Mouse (Mus musculus): ENCODE measurements around the gene Dscaml1. TPM values are rescaled to one million over a fixed set of nuclear protein-coding genes. Genes with fewer than 3 reads are reported as not detected.
A peak's percentile ranks its signal among the peaks of the same experiment; 100 is the strongest.

The Dscaml1 gene
- polyA plus RNA-seq, 2 experiments: not detected

DNA sequence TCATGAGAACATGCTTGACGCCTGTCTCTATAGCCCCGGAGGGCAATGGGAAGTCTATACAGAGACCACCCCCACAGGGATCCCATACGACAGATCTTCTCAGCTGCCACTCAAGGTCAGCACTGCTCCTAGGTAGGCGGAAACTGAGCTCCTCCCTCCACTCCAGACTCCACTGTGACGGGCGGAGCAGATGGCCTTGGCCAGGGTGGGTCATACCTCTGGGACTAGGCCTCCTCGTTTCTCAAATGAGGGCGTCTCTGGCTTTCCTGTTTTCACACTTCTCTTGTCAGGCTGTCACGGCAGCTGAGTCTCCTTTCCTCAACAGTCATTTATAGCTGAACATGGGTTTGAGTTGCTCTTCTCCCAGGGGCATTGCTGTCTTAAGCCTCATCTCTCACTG lies 160.0 kb downstream of the Dscaml1 start:
- H3K9me3 ChIP-seq (ENCODE audit: control insufficient read depth, low read length): no peaks in the 10 kb centered on the region
- 43% methylated on average over 9 of the region's 9 CpGs for WGBS (ENCODE audit: insufficient replicate concordance)
- H3K27ac ChIP-seq: no peak overlapping the region
- H3K9ac ChIP-seq (replicated peaks): no peak overlapping the region
- H3K36me3 ChIP-seq (replicated peaks; ENCODE audit: control insufficient read depth, insufficient read depth, low read depth): no peaks in the 10 kb centered on the region
- no peak for ATAC-seq (ENCODE audit: insufficient read depth)
- DNase-seq (ENCODE audit: low read depth in 3 of 3, low spot score in 3 of 3): no peak
- H3K4me1 ChIP-seq (replicated peaks; ENCODE audit: control insufficient read depth in 2 of 2, insufficient read depth in 2 of 2, low read length in 1 of 2): no peaks in the 10 kb centered on the region
- H3K4me3 ChIP-seq (ENCODE audit: insufficient read depth in 1 of 2, low read depth in 2 of 2, low read length in 2 of 2): no peak overlapping the region
- TF ChIP-seq CTCF (IDR thresholded peaks at IDR 0.05; ENCODE audit: low read depth) (no peak), EP300 (IDR thresholded peaks at IDR 0.05; ENCODE audit: low read depth) (no peak)
- no peaks in the 10 kb centered on the region for H3K27me3 ChIP-seq (ENCODE audit: control insufficient read depth, insufficient read depth, low read length)
- H3K4me2 ChIP-seq (ENCODE audit: low read depth): no peak overlapping the region

DNA sequence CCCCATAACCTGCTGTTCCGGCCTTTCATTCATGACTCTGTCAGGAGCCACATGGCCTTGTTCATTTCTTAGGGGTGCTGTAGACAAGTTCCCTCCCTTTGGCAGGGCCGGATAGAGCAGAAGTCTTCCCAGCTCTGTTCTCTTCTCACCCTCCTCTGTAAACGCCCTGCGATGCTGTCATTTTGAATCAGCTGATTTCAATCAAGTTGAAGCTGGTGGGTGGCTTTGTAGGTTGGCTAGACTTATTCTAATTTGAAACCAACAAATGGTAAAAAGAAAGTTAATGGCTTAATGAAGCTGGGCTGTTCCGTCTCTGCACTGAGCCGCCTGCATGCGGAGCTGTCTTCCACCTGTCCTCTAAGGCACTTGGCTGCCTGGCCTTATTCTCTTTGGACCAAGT lies 161.3 kb downstream of the Dscaml1 start:
- no peaks in the 10 kb centered on the region for H3K4me1 ChIP-seq (replicated peaks; ENCODE audit: control insufficient read depth in 2 of 2, insufficient read depth in 2 of 2, low read length in 1 of 2)

DNA sequence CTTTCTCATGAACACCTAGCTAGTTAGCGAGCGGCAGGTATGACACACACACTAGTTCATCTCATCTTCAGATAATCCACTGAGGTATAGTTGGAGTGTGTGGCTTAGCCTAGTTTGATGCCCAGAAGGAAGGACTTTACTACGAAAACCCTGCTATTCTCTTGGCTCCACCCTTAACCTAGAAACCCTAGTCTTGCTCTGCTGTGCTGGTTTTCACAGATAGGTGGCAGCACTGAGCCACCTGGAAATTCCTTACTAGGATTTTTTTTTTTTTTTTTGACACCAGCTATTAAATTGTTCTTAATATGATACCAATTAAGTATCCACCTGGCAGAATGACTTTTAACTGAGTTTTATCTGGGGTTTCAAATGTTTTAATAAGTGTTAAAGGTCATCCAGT lies 163.4 kb downstream of the Dscaml1 start:
- Histone ChIP-seq H3K9me3 (ENCODE audit: control insufficient read depth, low read length) (no peaks in the 10 kb centered on the region), H3K27me3 (ENCODE audit: control insufficient read depth, insufficient read depth, low read length) (no peaks in the 10 kb centered on the region), H3K4me2 (ENCODE audit: low read depth) (no peak overlapping the region), H3K36me3 (replicated peaks; ENCODE audit: control insufficient read depth, insufficient read depth, low read depth) (no peaks in the 10 kb centered on the region), H3K9ac (replicated peaks) (no peak overlapping the region), H3K4me3 (ENCODE audit: insufficient read depth in 1 of 2, low read depth in 2 of 2, low read length in 2 of 2) (no peak overlapping the region), H3K27ac (no peak overlapping the region), H3K4me1 (replicated peaks; ENCODE audit: control insufficient read depth in 2 of 2, insufficient read depth in 2 of 2, low read length in 1 of 2) (no peaks in the 10 kb centered on the region)
- 58% methylated on average over 3 of the region's 3 CpGs for WGBS (ENCODE audit: insufficient replicate concordance)
- DNase-seq (ENCODE audit: low read depth in 3 of 3, low spot score in 3 of 3): peak in 1 of 3 experiments; percentile 10
- peak; percentile 77 for TF ChIP-seq CTCF (IDR thresholded peaks at IDR 0.05; ENCODE audit: low read depth)
- no peak for TF ChIP-seq EP300 (IDR thresholded peaks at IDR 0.05; ENCODE audit: low read depth)
- no peak for ATAC-seq (ENCODE audit: insufficient read depth)

More for the DNA sequence above, 161.3 kb downstream of the Dscaml1 start:
- no peak for DNase-seq (ENCODE audit: low read depth in 3 of 3, low spot score in 3 of 3)
- H3K36me3 ChIP-seq (replicated peaks; ENCODE audit: control insufficient read depth, insufficient read depth, low read depth): no peaks in the 10 kb centered on the region
- TF ChIP-seq CTCF (IDR thresholded peaks at IDR 0.05; ENCODE audit: low read depth) (no peak), EP300 (IDR thresholded peaks at IDR 0.05; ENCODE audit: low read depth) (no peak)
- H3K9ac ChIP-seq (replicated peaks): no peak overlapping the region
- H3K27ac ChIP-seq: no peak overlapping the region
- no peak overlapping the region for H3K4me2 ChIP-seq (ENCODE audit: low read depth)
- no peak for ATAC-seq (ENCODE audit: insufficient read depth)
- H3K4me3 ChIP-seq (ENCODE audit: insufficient read depth in 1 of 2, low read depth in 2 of 2, low read length in 2 of 2): no peak overlapping the region
- WGBS (ENCODE audit: insufficient replicate concordance): 76% methylated on average over 7 of the region's 7 CpGs
- H3K27me3 ChIP-seq (ENCODE audit: control insufficient read depth, insufficient read depth, low read length): no peaks in the 10 kb centered on the region
- H3K9me3 ChIP-seq (ENCODE audit: control insufficient read depth, low read length): no peaks in the 10 kb centered on the region

GRCm38 (mm10) chr9:45591061-45591460 lies 164.6 kb downstream of the Dscaml1 start:
- H3K4me3 ChIP-seq (ENCODE audit: insufficient read depth in 1 of 2, low read depth in 2 of 2, low read length in 2 of 2): no peak overlapping the region
- WGBS (ENCODE audit: insufficient replicate concordance): 73% methylated on average over 2 of the region's 2 CpGs
- no peaks in the 10 kb centered on the region for H3K4me1 ChIP-seq (replicated peaks; ENCODE audit: control insufficient read depth in 2 of 2, insufficient read depth in 2 of 2, low read length in 1 of 2)
- no peak overlapping the region for H3K4me2 ChIP-seq (ENCODE audit: low read depth)
- no peak for TF ChIP-seq CTCF (IDR thresholded peaks at IDR 0.05; ENCODE audit: low read depth)
- no peak for TF ChIP-seq EP300 (IDR thresholded peaks at IDR 0.05; ENCODE audit: low read depth)
- ATAC-seq (ENCODE audit: insufficient read depth): no peak
- no peaks in the 10 kb centered on the region for H3K36me3 ChIP-seq (replicated peaks; ENCODE audit: control insufficient read depth, insufficient read depth, low read depth)
- no peak for DNase-seq (ENCODE audit: low read depth in 3 of 3, low spot score in 3 of 3)
- H3K27me3 ChIP-seq (ENCODE audit: control insufficient read depth, insufficient read depth, low read length): no peaks in the 10 kb centered on the region
- H3K9ac ChIP-seq (replicated peaks): no peak overlapping the region
- H3K9me3 ChIP-seq (ENCODE audit: control insufficient read depth, low read length): no peaks in the 10 kb centered on the region
- H3K27ac ChIP-seq: no peak overlapping the region

GRCm38 (mm10) chr9:45592374-45592773 lies 165.9 kb downstream of the Dscaml1 start:
- no peaks in the 10 kb centered on the region for H3K9me3 ChIP-seq (ENCODE audit: control insufficient read depth, low read length)
- TF ChIP-seq EP300 (IDR thresholded peaks at IDR 0.05; ENCODE audit: low read depth): no peak
- no peak for TF ChIP-seq CTCF (IDR thresholded peaks at IDR 0.05; ENCODE audit: low read depth)
- no peak for ATAC-seq (ENCODE audit: insufficient read depth)
- H3K4me1 ChIP-seq (replicated peaks; ENCODE audit: control insufficient read depth in 2 of 2, insufficient read depth in 2 of 2, low read length in 1 of 2): no peaks in the 10 kb centered on the region
- H3K36me3 ChIP-seq (replicated peaks; ENCODE audit: control insufficient read depth, insufficient read depth, low read depth): no peaks in the 10 kb centered on the region
- H3K9ac ChIP-seq (replicated peaks): no peak overlapping the region
- no peaks in the 10 kb centered on the region for H3K27me3 ChIP-seq (ENCODE audit: control insufficient read depth, insufficient read depth, low read length)
- no peak overlapping the region for H3K27ac ChIP-seq
- no peak for DNase-seq (ENCODE audit: low read depth in 3 of 3, low spot score in 3 of 3)
- no peak overlapping the region for H3K4me3 ChIP-seq (ENCODE audit: insufficient read depth in 1 of 2, low read depth in 2 of 2, low read length in 2 of 2)
- 57% methylated on average over 9 of the region's 9 CpGs for WGBS (ENCODE audit: insufficient replicate concordance)
- H3K4me2 ChIP-seq (ENCODE audit: low read depth): no peak overlapping the region
